Mouse (Mus musculus) monocyte, adult 5-6 weeks (primary cell): Measurements from ENCODE around the gene Adamts16. TPM values are rescaled to one million over a fixed set of nuclear protein-coding genes. Genes with fewer than 3 reads are reported as not detected.
"Not testable (repeated sequence)": the region's sequence is repeated elsewhere in the genome, so short reads cannot be mapped to it uniquely, and the experiment has no call there.

Experiments used
- ATAC-seq: fragments of 153-309, 156-312 bp; replicated peaks from 2 replicates; pipeline ENCODE4 v1.8.0; 2017; ENCODE audit warnings: mild to moderate bottlenecking; ENCODE audit not compliant: low TSS enrichment, insufficient number of reproducible peaks, severe bottlenecking, poor library complexity, low FRiP score
- total RNA-seq: library from RNA; stranded (forward); fragments of 200-1000, 200-491, 200-594 nt; gene quantifications from 3 replicates; pipeline ENCODE4 v1.2.3, GENCODE M21; 2017

Gene Adamts16
- not detected in 3 replicates for total RNA-seq

DNA sequence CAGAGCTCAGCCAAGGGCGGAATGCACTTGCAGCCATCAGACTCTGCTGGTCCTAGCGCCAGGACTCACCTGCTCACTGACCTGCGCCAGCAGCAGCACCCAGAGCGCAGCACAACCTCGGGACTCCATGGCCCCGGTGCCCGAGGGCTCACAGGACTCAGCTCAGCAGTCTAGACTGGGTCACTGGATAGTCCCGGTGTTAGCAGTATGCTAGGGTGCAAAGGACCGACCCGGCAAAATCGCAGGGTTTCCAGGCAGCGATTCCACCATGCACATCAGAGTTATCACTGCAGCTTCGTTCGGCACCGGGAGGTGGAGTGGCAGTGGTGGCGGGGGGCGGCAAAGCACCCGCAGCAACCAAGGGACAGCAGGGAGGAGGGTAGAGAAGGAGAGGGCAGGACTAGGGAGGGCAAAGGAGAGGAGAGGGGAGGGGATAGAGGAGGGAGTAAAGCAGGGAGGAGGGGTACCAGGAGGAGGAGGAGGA lies at the start of gene Adamts16:
Gene Adamts16 (minus strand): TSS at position 391 of the 484 bp plus-strand sequence.
- no peak for ATAC-seq

DNA sequence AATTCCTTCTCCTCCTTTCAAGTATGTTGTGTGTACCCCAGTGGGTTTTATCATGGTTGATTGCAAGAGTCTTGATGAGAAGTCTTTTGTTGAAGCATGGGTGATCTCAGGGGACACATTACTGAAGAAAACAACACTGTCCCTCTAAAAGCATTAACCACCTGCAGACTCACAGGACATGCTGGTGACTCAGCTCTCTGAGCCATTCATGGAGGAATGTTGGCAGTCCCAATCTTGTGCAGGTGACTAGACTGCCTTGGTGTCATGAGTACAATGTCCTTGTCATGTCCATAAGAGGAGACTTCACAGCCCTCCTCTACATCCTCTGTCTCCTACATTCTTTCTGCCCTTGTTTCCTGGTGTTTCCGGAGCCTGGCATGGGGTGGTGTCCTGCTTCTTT lies 45.5 kb upstream of the Adamts16 start:
- ATAC-seq = no peak

DNA sequence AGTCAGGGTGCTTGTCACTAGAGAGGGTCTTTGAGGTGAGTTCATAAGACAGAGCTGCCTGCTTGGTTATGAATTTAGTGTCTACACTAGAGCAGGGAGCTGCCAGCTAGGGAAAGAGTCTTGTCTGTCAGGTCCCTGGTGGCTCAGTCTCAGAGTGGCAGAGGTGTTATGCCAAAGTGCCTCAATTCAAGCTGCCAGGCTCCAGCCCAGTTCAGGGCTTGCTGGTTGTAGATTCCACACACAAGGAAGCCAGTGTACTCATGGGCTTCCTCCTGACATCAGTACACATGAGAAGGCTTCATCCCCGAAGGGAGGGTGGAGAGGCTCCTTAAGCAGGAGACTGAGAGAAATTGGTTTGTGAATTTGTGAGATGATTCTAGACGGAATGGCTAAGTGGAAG lies 43.4 kb upstream of the Adamts16 start:
- no peak for ATAC-seq

DNA sequence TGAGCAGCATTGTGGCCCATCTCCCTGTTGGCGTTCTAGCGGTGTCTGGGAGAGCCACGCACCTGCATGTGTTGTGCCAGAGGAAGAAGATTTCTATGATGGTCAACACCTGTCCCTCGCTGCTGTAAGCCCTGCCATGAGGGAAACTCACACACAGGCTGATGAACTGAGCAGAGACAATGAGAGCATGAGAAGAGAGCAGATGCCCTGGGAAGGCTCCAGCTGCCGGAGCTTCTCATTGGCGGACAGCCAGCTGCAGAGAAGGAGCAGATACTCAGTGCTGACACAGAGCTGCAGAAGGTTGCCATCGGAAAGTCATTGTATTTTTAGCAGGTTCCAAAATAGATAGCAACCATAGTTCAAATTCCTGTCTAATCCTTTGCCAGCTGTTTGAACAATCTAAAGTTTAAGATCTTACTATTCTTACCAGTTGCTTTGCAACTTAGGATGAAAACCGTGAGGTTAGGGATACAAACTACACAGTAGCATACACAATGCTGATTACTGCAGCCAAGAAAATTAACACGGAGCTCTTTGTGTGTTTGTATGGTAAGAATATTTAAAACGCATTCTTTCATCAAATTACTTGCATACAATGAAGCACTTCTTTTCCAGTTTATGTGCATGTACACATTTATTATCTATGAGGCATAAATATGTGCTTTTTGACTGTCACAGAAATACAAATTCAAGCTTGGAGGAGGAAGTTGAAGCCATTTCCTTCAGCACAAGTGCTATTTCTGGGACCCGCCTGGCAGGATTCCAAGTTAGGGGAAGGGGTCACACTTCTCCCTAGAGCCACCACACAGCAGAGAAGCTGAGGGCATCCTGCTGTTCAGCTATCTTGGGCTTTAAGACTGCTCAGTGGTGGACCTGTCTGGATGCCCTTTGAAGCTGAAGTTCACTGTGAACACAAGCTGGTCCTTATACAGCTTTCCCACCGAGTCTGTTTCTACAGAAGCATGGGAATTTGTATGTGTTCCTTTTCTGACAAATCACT lies 42.6 kb upstream of the Adamts16 start:
- no peak for ATAC-seq

DNA sequence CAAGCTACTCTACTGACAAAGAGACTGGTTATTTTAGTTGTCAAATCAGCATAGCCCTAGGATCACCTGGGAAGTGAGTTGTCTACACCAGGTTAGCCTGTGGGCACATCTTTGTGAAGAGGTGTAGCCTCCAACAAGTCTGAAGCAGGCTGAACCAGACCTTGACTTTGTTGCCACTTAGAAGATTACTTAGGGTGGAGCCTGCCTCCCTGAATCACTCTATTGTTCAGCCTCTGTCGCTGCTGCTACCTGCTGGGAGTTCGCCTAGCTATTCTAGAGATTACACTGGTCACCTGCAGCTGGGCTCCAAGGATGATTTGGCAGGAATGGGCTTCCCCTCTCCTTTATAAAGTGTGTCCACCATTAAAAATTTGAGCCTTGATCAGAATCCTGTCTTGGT lies 38.4 kb upstream of the Adamts16 start:
- ATAC-seq = not testable (repeated sequence)

DNA sequence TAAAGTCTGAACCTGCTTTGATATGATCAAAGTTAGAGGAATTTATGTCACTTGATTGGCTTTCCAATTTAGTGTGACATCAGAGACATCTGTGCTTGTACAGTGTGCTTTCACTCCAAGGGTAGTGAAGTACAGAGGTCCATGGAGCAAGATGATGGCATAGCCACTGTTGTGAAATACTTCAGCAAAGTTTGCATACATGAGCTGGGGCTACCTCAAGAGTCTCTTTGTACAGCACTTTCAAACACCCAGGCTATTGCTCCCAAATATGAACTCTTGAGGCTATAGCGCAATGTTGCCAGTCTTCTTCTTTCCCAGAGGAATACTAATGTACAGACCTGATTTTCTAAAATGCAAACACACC lies 35.9 kb upstream of the Adamts16 start:
- ATAC-seq = no peak

DNA sequence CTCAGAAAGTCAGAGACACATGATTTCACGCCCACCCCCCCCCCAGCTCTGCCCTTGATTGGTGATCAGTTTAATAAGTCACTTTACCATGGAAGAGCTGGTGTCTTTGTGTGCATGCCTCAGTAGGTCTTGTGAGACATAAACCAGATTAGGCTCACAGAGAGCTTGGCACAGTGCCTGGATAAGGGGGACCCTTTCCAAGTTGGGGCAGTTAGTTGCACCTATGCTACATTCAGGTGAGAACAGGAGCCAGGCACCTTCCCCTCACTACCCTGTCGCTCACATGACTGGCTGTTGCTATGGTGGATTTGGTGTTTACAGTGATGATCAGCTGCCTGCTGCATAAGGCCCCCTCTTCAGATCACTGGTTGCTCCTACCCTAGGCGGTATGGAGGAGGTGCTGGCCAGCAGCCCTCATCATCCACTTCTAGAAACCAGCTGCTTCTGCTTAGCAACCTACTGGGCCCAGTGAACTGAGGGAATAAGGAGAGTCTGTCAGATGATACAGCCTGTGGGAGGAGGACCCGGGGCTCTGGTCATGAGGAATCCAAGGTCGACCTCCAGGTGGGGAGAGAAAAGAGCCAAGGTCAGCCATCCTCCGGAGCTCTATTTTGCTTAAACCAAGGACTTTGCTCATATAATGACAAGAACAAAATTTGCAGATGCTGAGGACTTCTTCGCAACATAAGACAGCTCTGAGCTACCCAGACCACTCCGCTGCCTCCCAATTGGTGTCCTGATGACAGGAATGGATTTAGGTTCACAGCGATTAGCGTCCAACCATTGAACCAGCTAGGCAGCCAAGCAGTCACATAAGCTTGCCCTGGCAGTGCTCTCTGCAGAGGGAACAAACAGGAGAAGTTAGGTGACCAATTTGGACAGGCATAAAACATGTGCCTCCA lies 35.3 kb upstream of the Adamts16 start:
- ATAC-seq = no peak

DNA sequence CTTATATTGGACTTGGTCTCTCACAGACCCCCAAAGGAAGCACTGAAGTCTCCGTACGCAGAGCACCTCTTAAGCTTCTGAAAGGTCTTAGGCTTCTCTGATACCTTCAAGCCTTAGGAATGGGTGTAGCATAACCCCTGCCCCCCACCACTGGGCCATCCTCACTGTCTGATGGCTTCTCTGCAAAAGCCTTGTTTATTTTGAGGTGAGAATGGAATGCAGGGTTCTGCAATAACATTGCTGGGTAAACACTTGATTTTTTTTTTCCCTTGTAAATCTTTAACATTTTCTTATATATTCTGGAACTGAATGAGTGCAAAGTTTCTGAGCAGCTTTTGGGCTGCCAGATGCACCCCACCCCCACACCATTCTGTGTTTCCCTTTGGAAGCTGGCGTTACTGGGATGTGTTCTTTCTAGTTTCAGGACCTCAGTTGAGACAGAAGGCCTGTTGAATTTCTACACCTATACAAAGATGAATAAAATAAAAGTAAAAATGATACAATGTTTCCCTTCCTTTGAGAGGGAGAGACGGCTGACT lies 33.9 kb upstream of the Adamts16 start:
- ATAC-seq = no peak

DNA sequence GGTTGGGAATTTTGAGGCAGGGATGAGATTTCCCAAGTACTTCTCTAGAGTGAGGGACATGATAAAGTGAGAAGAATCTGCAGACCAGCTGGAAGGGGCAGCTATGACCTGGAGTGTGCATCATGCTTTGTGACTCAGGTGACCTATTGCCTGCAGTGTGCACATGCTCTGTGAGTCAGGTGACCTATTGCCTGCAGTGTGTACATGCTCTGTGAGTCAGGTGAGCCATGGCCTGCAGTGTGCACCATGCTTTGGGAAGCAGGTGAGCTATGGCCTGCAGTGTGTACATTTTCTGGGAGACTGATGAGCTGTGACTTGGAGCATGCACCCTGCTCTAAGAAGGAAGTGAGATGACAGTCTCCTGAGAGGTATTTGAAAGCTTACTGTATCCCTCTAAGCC lies 33.1 kb upstream of the Adamts16 start:
- no peak for ATAC-seq

DNA sequence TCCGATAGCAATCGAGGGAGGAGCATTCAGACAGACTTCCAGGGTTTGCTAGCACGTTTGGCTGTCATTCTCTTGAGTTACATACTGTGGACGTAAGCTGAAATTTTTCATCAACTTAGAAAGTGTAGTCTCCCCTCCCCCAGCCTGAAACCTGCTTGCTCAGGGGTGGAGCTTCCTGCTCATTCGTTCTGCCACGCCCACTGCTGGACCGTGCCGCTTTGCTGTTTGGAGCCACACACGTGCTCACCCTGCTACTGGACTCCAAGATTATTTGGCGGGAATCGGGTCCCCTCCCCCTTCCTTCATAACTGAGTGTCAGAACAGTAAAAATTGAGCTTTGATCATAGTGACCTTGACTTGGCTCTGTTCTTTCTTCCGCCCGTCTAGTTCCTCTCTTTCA lies 32.2 kb upstream of the Adamts16 start:
- ATAC-seq = not testable (repeated sequence)

DNA sequence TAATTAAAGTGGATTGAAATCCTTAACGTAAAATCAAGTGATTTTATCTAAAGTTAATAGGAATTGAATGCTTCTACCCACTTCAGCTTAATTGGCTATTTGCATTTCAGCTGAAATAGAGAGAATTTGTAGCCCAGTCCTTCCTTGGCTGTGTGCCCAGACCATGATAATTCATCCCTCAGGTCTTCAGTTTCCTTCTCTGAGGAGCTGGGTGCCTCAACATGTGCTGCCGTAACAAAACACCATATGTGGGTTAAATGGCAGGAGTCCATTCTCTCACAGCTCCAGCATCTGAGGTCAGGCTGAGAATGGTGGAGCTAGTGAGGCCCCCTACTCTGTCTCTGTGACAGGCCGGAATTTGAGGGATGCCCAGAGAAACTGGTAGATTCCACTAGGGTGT lies 29.4 kb upstream of the Adamts16 start:
- ATAC-seq = no peak

DNA sequence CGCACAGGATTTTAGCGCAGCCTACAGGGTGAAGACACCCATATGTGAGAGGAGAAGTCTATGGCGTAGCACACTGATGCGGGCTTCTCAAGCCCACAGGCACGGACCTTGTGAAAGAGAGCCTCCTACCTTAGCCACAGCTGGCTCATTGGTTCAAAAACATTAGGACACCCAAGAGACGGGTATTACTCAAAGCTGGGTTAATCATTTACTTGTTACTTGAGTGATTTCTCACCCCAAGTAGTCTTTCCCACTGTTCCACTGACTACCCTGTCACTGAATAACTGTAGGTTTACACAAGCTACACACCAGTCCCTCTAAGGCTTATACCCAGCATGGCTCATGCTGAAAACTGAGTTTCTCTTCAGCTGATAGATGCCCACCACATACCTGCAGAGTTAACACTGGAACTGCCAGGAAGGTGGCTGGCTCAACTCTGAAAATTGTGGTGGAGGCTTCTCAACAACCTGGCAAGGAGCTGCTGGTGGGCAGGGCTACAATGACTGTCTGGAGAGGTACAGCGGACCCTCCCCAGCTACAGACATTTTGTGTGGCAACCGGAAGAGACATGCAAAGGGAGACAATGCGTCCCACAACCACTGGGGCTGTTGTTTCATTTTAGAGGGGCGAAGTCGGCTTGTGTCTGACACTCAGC lies 25.5 kb upstream of the Adamts16 start:
- no peak for ATAC-seq

DNA sequence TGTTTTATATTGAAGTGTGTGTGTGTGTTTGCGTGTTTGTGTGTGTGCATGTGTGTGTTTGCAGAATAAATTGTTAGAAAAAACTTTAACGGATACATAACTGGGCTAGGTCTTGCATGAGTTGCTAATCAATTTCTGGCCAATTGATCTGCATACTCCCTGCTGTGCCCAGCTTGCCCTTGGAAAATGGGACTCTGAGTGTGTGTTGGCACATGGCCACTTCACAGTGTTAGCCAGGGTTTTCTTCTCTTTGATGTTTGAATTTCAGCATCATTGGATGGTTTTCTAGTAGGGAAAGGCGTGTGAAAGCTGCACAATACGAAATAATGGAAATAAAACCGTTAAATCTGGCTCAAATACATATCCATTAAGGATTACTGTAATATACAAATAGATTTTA lies 24.3 kb upstream of the Adamts16 start:
- ATAC-seq = no peak

DNA sequence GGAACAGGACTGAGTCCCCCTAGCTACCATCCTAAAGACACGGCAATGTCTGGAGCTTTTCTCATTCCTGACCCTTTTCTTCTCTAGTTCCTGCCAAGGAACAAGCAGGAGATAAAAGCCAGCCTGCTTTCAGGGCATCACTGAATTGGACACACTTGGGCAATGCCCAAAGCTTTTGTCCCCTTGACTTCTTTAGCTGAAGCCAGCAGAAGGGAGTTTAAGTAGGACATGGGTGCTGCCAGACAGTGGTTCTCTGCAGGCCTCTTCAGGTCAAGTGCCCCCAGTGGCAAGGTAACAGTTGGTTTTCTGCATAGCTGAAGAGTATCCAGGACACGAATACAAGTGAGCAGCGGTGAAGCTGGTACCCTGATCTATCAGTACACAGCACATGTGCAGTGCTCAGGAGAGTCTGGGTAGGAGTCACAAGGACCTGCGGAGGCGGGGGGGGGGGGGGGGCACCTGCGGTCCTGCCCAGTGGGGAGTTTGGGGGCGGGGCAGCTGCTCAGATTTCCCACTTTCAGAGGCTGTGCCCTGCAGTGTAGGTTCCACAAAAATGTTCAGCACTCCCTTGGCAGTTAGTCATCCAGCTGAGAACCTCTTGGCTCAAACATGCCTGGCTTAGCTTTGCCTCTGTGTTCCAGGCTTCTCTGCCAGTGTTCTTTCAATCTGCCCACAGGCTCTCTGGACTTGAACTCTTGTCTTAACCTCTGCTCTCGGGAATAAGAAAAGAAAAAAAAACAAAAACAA lies 20.7 kb upstream of the Adamts16 start:
- ATAC-seq = no peak

DNA sequence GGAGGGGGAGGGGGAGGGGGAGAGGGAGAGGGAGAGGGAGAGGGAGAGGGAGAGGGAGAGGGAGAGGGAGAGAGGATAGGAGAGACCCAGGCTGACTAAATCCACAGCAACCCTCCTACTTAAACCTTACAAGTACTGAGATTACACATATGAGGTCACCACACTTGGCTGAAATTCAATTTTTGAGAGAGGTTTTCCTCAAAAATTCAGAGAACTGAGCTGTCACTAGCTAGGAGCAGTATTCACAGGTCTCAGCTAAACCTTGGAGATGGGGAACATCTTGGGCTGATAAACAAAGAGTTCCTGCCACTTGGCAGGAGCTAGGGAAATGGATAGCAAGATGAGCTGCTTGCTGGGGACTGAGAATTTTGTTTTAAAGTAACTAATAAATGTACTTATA lies 12.0 kb upstream of the Adamts16 start:
- no peak for ATAC-seq

DNA sequence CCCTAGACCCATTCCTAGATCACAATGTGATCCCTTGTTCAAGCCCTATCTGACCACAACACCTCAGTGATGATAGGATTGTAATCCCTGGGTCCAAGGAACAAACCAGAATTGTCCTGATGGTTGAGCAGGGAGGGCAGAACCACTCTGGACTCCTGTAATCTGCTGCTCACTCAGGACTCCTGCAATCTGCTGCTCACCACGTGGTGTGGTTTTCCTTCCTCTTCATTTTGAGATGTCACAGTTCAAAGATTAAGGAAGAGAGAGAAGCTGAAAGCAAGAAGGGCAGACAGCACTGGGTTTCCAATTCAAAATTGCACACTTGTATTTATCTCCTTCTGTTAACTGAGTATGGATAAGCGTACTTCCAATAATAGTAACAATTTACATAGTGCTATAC lies 5.3 kb upstream of the Adamts16 start:
- no peak for ATAC-seq

DNA sequence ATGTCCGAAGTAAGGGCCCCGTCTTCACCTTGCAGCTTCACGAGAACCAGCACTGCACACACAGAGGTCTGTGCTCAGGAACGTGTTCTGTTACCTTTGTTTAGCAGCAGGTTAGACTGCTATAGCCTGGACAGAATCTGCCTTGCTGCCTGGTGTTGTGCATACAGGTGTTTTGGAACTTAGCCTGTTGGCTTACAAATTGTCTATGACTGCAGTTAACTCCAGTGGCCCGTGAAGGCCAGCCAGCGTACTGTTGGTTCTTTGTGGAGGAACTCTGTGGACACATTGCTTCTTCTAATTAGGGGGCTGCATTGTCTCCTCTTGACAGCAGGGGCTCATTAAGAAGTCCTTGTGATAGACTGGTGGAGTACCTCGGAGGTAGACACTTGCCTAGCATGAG lies 3.9 kb upstream of the Adamts16 start:
- ATAC-seq = no peak

DNA sequence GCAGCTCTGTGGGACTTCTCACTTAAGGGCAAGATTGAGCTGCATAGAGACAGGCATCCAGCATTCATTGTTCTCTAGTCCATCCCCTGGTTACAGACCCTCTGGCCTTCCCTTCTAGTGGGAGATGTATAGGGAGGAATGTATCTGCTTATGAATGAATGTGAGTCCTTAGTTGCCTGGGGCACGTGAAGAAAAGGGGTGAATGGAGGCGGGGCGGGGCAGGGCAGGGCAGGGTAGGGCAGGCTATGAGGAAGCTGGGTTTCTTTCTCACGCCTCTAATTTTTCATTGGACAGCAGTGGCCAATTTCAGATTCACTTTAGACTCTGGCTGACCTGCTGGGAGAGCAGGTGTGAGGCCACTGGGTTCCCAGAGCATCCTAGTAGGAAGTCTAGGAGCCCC lies 515 bp upstream of the Adamts16 start:
- ATAC-seq = no peak
